Comparison of ENCODE assay signal across 21 mouse cellular contexts in genomic region chr3:79927050-79927449, GRCm38 (mm10). TPM values are rescaled to one million over a fixed set of nuclear protein-coding genes. Genes with fewer than 3 reads are reported as not detected.
DNase-seq lines count a peak whose midpoint lies in the region; ATAC-seq and TF ChIP-seq lines count a peak whose summit lies in the region.
"Had no signal": no experiment of that assay in that cellular context is flagged by ENCODE, and none has a peak within 500 bp of the region (broad histone marks: within the 10 kb centered on the region; RNA-seq: fewer than 3 reads in every experiment).

No protein-coding gene starts in this region.

- peaks cover 3% of the 10 kb centered on the region; the same call in 1 of the 2 replicates for H3K79me2 ChIP-seq in heart, adult 2 months (replicated peaks; ENCODE audit: control insufficient read depth, insufficient read depth, low read length)

- H3K36me3 ChIP-seq in heart, embryonic 11.5 days (ENCODE audit: control insufficient read depth, insufficient read depth, low read length), result no peaks in the 10 kb centered on the region
- peaks cover 39% of the 10 kb centered on the region for H3K36me3 ChIP-seq in heart, adult 2 months (ENCODE audit: control insufficient read depth, insufficient read depth, low read length)
- H3K36me3 ChIP-seq in hindbrain, embryonic 12.5 days, result no peaks in the 10 kb centered on the region
- H3K36me3 ChIP-seq in hindbrain, postnatal 0 days (ENCODE audit: insufficient read depth, low read length), result no peaks in the 10 kb centered on the region
- no peaks in the 10 kb centered on the region for H3K36me3 ChIP-seq in stomach, embryonic 16.5 days (ENCODE audit: control insufficient read depth, insufficient read depth, low read length)
- H3K36me3 ChIP-seq in stomach, postnatal 0 days (ENCODE audit: control insufficient read depth, insufficient read depth, low read length), result no peaks in the 10 kb centered on the region
- H3K36me3 ChIP-seq: forebrain, embryonic 10.5 days; hindbrain, embryonic 10.5 days; liver, embryonic 12.5 days; midbrain, embryonic 10.5 days had no signal

- WGBS in heart, embryonic 11.5 days (ENCODE audit: insufficient replicate concordance), result 47% methylated on average over 4 of the region's 4 CpGs
- WGBS in heart, adult 2 months, result 47% methylated on average over 4 of the region's 4 CpGs
- WGBS in hindbrain, embryonic 12.5 days, result 63% methylated on average over 4 of the region's 4 CpGs
- WGBS in hindbrain, postnatal 0 days, result 61% methylated on average over 4 of the region's 4 CpGs
- WGBS in stomach, embryonic 16.5 days, result 42% methylated on average over 4 of the region's 4 CpGs
- 30% methylated on average over 4 of the region's 4 CpGs for WGBS in stomach, postnatal 0 days

- no peak for DNase-seq in heart, adult 2 months
- no peak for DNase-seq in hindbrain, postnatal 0 days (ENCODE audit: low spot score)
- no peak for DNase-seq in stomach, postnatal 0 days (ENCODE audit: low spot score)
- DNase-seq: adrenal gland, postnatal 25 days; cerebellum, adult 18-20 months; cerebellum, postnatal 36 days; gastrocnemius, postnatal 25 days; kidney, postnatal 10 days; left cerebral cortex, postnatal 4 days; thymus, postnatal 25 days had no signal

- no peak overlapping the region for H3K4me2 ChIP-seq in heart, embryonic 11.5 days
- no peak overlapping the region for H3K4me2 ChIP-seq in hindbrain, embryonic 12.5 days (replicated peaks)
- H3K4me2 ChIP-seq in hindbrain, postnatal 0 days (ENCODE audit: low read depth, low read length), result no peak overlapping the region
- H3K4me2 ChIP-seq in stomach, embryonic 16.5 days (ENCODE audit: low read depth, low read length), result no peak overlapping the region
- no peak overlapping the region for H3K4me2 ChIP-seq in stomach, postnatal 0 days (replicated peaks; ENCODE audit: low read depth)
- H3K4me2 ChIP-seq: liver, embryonic 12.5 days had no signal

- H3K4me1 ChIP-seq in heart, embryonic 11.5 days (ENCODE audit: control insufficient read depth, insufficient read depth, low read length), result peaks cover 24% of the 10 kb centered on the region
- H3K4me1 ChIP-seq in heart, adult 2 months (ENCODE audit: control insufficient read depth, insufficient read depth, low read length), result peaks cover 10% of the 10 kb centered on the region
- H3K4me1 ChIP-seq in hindbrain, embryonic 12.5 days, result peaks cover 14% of the 10 kb centered on the region
- H3K4me1 ChIP-seq in hindbrain, postnatal 0 days (ENCODE audit: insufficient read depth, low read length), result no peaks in the 10 kb centered on the region
- no peaks in the 10 kb centered on the region; the same call in 1 of the 2 replicates for H3K4me1 ChIP-seq in stomach, embryonic 16.5 days (ENCODE audit: control insufficient read depth, insufficient read depth, low read length)
- H3K4me1 ChIP-seq in stomach, postnatal 0 days (replicated peaks; ENCODE audit: control insufficient read depth, insufficient read depth), result no peaks in the 10 kb centered on the region

- H3K4me3 ChIP-seq in heart, embryonic 11.5 days (ENCODE audit: low read depth, low read length), result no peak overlapping the region
- H3K4me3 ChIP-seq in heart, adult 2 months, result no peak overlapping the region
- no peak overlapping the region for H3K4me3 ChIP-seq in hindbrain, embryonic 12.5 days
- H3K4me3 ChIP-seq in hindbrain, postnatal 0 days (ENCODE audit: low read length), result no peak overlapping the region
- H3K4me3 ChIP-seq in stomach, embryonic 16.5 days (replicated peaks; ENCODE audit: low read length), result no peak overlapping the region
- H3K4me3 ChIP-seq in stomach, postnatal 0 days (ENCODE audit: low read depth, low read length), result no peak overlapping the region
- H3K4me3 ChIP-seq: forebrain, embryonic 10.5 days; hindbrain, embryonic 10.5 days; layer of hippocampus, adult 2 months; liver, embryonic 12.5 days; midbrain, embryonic 10.5 days had no signal

- peak overlapping the region; percentile 25 for H3K27ac ChIP-seq in heart, embryonic 11.5 days (ENCODE audit: low read depth, low read length)
- H3K27ac ChIP-seq in heart, adult 2 months, result no peak overlapping the region
- H3K27ac ChIP-seq in hindbrain, embryonic 12.5 days, result no peak overlapping the region
- no peak overlapping the region for H3K27ac ChIP-seq in hindbrain, postnatal 0 days
- no peak overlapping the region for H3K27ac ChIP-seq in stomach, embryonic 16.5 days (ENCODE audit: low read length)
- H3K27ac ChIP-seq in stomach, postnatal 0 days (replicated peaks), result no peak overlapping the region
- H3K27ac ChIP-seq: forebrain, embryonic 10.5 days; hindbrain, embryonic 10.5 days; layer of hippocampus, adult 2 months; liver, embryonic 12.5 days; midbrain, embryonic 10.5 days had no signal

- no peak for TF ChIP-seq EP300 in heart, adult 2 months (IDR thresholded peaks at IDR 0.05; ENCODE audit: insufficient read depth, low read depth, low read length)
- no peak for TF ChIP-seq EP300 in stomach, postnatal 0 days (optimal IDR thresholded peaks at IDR 0.05)

- no peak overlapping the region for H3K9ac ChIP-seq in heart, embryonic 11.5 days (ENCODE audit: low read depth, low read length)
- H3K9ac ChIP-seq in heart, adult 2 months (ENCODE audit: low read depth, low read length), result no peak overlapping the region
- H3K9ac ChIP-seq in hindbrain, embryonic 12.5 days, result no peak overlapping the region
- H3K9ac ChIP-seq in hindbrain, postnatal 0 days (replicated peaks; ENCODE audit: low read length), result no peak overlapping the region
- no peak overlapping the region for H3K9ac ChIP-seq in stomach, embryonic 16.5 days (ENCODE audit: low read length)
- H3K9ac ChIP-seq in stomach, postnatal 0 days (ENCODE audit: low read length), result no peak overlapping the region
- H3K9ac ChIP-seq: liver, embryonic 12.5 days had no signal

- TF ChIP-seq POLR2A in heart, adult 2 months (IDR thresholded peaks at IDR 0.05; ENCODE audit: insufficient read depth, low read depth, low read length), result no peak

- 0 out of 2 replicates have a peak, but pooled peaks have one; percentile 61 for ATAC-seq in heart, embryonic 11.5 days (replicated peaks; ENCODE audit: insufficient number of reproducible peaks, low FRiP score, low TSS enrichment)
- ATAC-seq in hindbrain, embryonic 12.5 days (ENCODE audit: low FRiP score), result 0 out of 2 replicates have a peak, but pooled peaks have one; percentile 23
- no peak for ATAC-seq in hindbrain, postnatal 0 days
- ATAC-seq in stomach, embryonic 16.5 days (ENCODE audit: insufficient read depth, low FRiP score), result peak; percentile 44; the same call in 1 of the 2 replicates
- ATAC-seq in stomach, postnatal 0 days (ENCODE audit: low FRiP score, low TSS enrichment), result no peak
- no peak for ATAC-seq in CD4-positive, CD25-positive, alpha-beta regulatory T cell, adult 4 months
- ATAC-seq in megakaryocyte progenitor cell, adult 5-6 weeks (replicated peaks; ENCODE audit: poor library complexity), result no peak
- ATAC-seq: intestine, postnatal 0 days; liver, embryonic 12.5 days had no signal

- no peaks in the 10 kb centered on the region for H3K27me3 ChIP-seq in heart, embryonic 11.5 days (ENCODE audit: control insufficient read depth, insufficient read depth, low read length)
- H3K27me3 ChIP-seq in heart, adult 2 months (ENCODE audit: control insufficient read depth, insufficient read depth, low read length), result no peaks in the 10 kb centered on the region
- no peaks in the 10 kb centered on the region for H3K27me3 ChIP-seq in hindbrain, embryonic 12.5 days
- no peaks in the 10 kb centered on the region for H3K27me3 ChIP-seq in hindbrain, postnatal 0 days (ENCODE audit: insufficient read depth, low read length)
- H3K27me3 ChIP-seq in stomach, embryonic 16.5 days (ENCODE audit: control insufficient read depth, insufficient read depth, low read length), result no peaks in the 10 kb centered on the region
- H3K27me3 ChIP-seq in stomach, postnatal 0 days (ENCODE audit: control insufficient read depth, insufficient read depth, low read length), result no peaks in the 10 kb centered on the region
- H3K27me3 ChIP-seq: liver, embryonic 12.5 days had no signal

- no peaks in the 10 kb centered on the region for H3K9me3 ChIP-seq in heart, embryonic 11.5 days (replicated peaks; ENCODE audit: control insufficient read depth, low read length)
- H3K9me3 ChIP-seq in hindbrain, embryonic 12.5 days (replicated peaks), result no peaks in the 10 kb centered on the region
- no peaks in the 10 kb centered on the region for H3K9me3 ChIP-seq in hindbrain, postnatal 0 days (ENCODE audit: low read length)
- H3K9me3 ChIP-seq in stomach, embryonic 16.5 days (replicated peaks; ENCODE audit: control insufficient read depth, low read length), result no peaks in the 10 kb centered on the region
- no peaks in the 10 kb centered on the region for H3K9me3 ChIP-seq in stomach, postnatal 0 days (ENCODE audit: control insufficient read depth, low read length)
- H3K9me3 ChIP-seq: forebrain, embryonic 10.5 days; hindbrain, embryonic 10.5 days; liver, embryonic 12.5 days; midbrain, embryonic 10.5 days had no signal

- no peak for TF ChIP-seq CTCF in heart, adult 2 months (IDR thresholded peaks at IDR 0.05)
- no peak for TF ChIP-seq CTCF in hindbrain, postnatal 0 days (IDR thresholded peaks at IDR 0.05; ENCODE audit: low read depth)
- TF ChIP-seq CTCF in stomach, postnatal 0 days (IDR thresholded peaks at IDR 0.05; ENCODE audit: low read depth), result no peak

- intact Hi-C loops in heart, adult 2 months (cut with DNase I), result no loop called here

RNA-seq across cellular contexts. Expression of gene Fam198b, which starts 42.7 kb away (rescaled TPM):
- 44.4 and 51.4 TPM in 2 replicates for polyA plus RNA-seq in heart, embryonic 11.5 days (2014; fragmentation: Nextera tagmentation; extraction: Ambion mirVana)
- total RNA-seq in heart, adult 2 months (2021), result 10 to 100 TPM; 12.1 to 15.1 TPM
- 11.8 and 19.7 TPM in 2 replicates for polyA plus RNA-seq in heart, adult 2 months (2012; rRNA removed)
- polyA plus RNA-seq in hindbrain, embryonic 12.5 days (2016; fragmentation: Nextera tagmentation; extraction: Ambion mirVana), result 5.1 and 5.3 TPM in 2 replicates
- total RNA-seq in hindbrain, postnatal 0 days (2014; rRNA removed), result 2.3 and 3.1 TPM in 2 replicates
- polyA plus RNA-seq in hindbrain, postnatal 0 days (2015; fragmentation: Nextera tagmentation; extraction: Ambion mirVana), result 1.8 and 2.0 TPM in 2 replicates
- polyA plus RNA-seq in stomach, embryonic 16.5 days (2015; fragmentation: Nextera tagmentation; extraction: Ambion mirVana), result 18.9 and 19.5 TPM in 2 replicates
- 7.9 and 8.6 TPM in 2 replicates for polyA plus RNA-seq in stomach, postnatal 0 days (2015; fragmentation: Nextera tagmentation; extraction: Ambion mirVana)
- polyA plus RNA-seq in CD4-positive, CD25-positive, alpha-beta regulatory T cell, adult 4 months (2017; shearing (Covaris generic)), result not detected
- 0.12 and 2.8 TPM in 2 replicates for total RNA-seq in megakaryocyte progenitor cell, adult 5-6 weeks (2015)
- total RNA-seq in megakaryocyte progenitor cell, adult 5-6 weeks (2017), result 0.04 and 2.6 TPM in 2 replicates

Comparison
In these comparisons a context has a peak if more than half of its experiments do, and no peak if none do; other contexts are left out.
1. ATAC-seq: peak in heart, embryonic 11.5 days (single experiment), hindbrain, embryonic 12.5 days (single experiment) and stomach, embryonic 16.5 days (single experiment); none in hindbrain, postnatal 0 days (single experiment), stomach, postnatal 0 days (single experiment), CD4-positive, CD25-positive, alpha-beta regulatory T cell, adult 4 months (single experiment) and megakaryocyte progenitor cell, adult 5-6 weeks (single experiment).